In genomic region chr17:71112689-71113088, GRCm38 (mm10) we compare ENCODE assay signal across 22 mouse cellular contexts.
"Had no signal": no experiment of that assay in that cellular context is flagged by ENCODE, and none has a peak within 500 bp of the region (broad histone marks: within the 10 kb centered on the region; RNA-seq: fewer than 3 reads in every experiment).

No protein-coding gene starts in this region.

- H3K9me3 ChIP-seq: heart, embryonic 10.5 days; heart, embryonic 12.5 days; hindbrain, embryonic 13.5 days; hindbrain, embryonic 15.5 days; kidney, embryonic 15.5 days; limb, embryonic 13.5 days; limb, embryonic 15.5 days had no signal

- H3K27ac ChIP-seq: heart, embryonic 10.5 days; hindbrain, embryonic 13.5 days; hindbrain, embryonic 15.5 days; hindbrain, postnatal 0 days; kidney, embryonic 15.5 days; kidney, postnatal 0 days; layer of hippocampus, adult 2 months; left cerebral cortex, adult 2 months; limb, embryonic 13.5 days; limb, embryonic 15.5 days had no signal

- H3K4me3 ChIP-seq: heart, embryonic 10.5 days; heart, embryonic 12.5 days; hindbrain, embryonic 13.5 days; hindbrain, embryonic 15.5 days; kidney, embryonic 15.5 days; layer of hippocampus, adult 2 months; left cerebral cortex, adult 2 months; limb, embryonic 13.5 days; limb, embryonic 15.5 days had no signal

- H3K9ac ChIP-seq: forebrain, postnatal 0 days; heart, embryonic 12.5 days; hindbrain, embryonic 13.5 days; hindbrain, embryonic 15.5 days; kidney, embryonic 15.5 days; limb, embryonic 13.5 days; limb, embryonic 15.5 days had no signal

- H3K4me2 ChIP-seq: heart, embryonic 12.5 days; hindbrain, embryonic 13.5 days; hindbrain, embryonic 15.5 days; kidney, embryonic 15.5 days; limb, embryonic 13.5 days; limb, embryonic 15.5 days had no signal

- H3K27me3 ChIP-seq: heart, embryonic 12.5 days; hindbrain, embryonic 13.5 days; hindbrain, embryonic 15.5 days; kidney, embryonic 15.5 days; limb, embryonic 13.5 days; limb, embryonic 15.5 days had no signal

- H3K36me3 ChIP-seq: hindbrain, embryonic 13.5 days; hindbrain, embryonic 15.5 days; kidney, embryonic 15.5 days; limb, embryonic 13.5 days; limb, embryonic 15.5 days had no signal

- DNase-seq: forebrain, postnatal 0 days; gastrocnemius, postnatal 14 days; gastrocnemius, postnatal 36 days; heart, adult 18-20 months; heart, postnatal 10 days; kidney, adult 11 months; kidney, adult 2 months; kidney, adult 9 months; kidney, postnatal 14 days; kidney, postnatal 4 days had no signal

- H3K4me1 ChIP-seq: hindbrain, embryonic 13.5 days; hindbrain, embryonic 15.5 days had no signal

- ATAC-seq: forebrain, postnatal 0 days; hindbrain, postnatal 0 days; intestine, embryonic 16.5 days had no signal
